Mouse (Mus musculus) MEL (cell line): ENCODE measurements at regions not wholly inside any gene's neighbourhood (a gene's known extent, or its start where the extent isn't known, plus 50 kb on each side); places are given as distances from the start of the nearest gene placed in this dataset.

ENCODE experiments used
- DNase-seq: peaks from one replicate; pipeline ENCODE4 v3.0.0; 2011; ENCODE audit warnings: low read depth, low spot score
- H3K27ac ChIP-seq: 2 replicates; pipeline ENCODE4 v1.5.1; 2012; ENCODE audit warnings: low read depth, mild to moderate bottlenecking, control low read depth, low read length, moderate library complexity; ENCODE audit not compliant: control insufficient read depth
- H3K27me3 ChIP-seq, 2 experiments: fragments of 150-350 bp in 1 of 2; sonication (generic) in 1 of 2; 2 replicates each; pipeline ENCODE4 v1.6.1; 2012; ENCODE audit warnings: low read length in 2 of 2, mild to moderate bottlenecking in 2 of 2, improper control_type of control experiment in 1 of 2, moderate library complexity in 1 of 2; ENCODE audit not compliant: insufficient read depth in 2 of 2, control insufficient read depth in 1 of 2
- H3K36me3 ChIP-seq, 2 experiments: 2 replicates each; pipeline ENCODE4 v1.6.1; 2012 to 2014; ENCODE audit warnings: low read length in 2 of 2, improper control_type of control experiment in 1 of 2, inconsistent platforms in 1 of 2, mild to moderate bottlenecking in 1 of 2; ENCODE audit not compliant: insufficient read depth in 2 of 2, control insufficient read depth in 1 of 2
- H3K4me1 ChIP-seq, 2 experiments: fragments of 150-350 bp in 1 of 2; sonication (generic) in 1 of 2; 2 replicates each; pipeline ENCODE4 v1.6.1; 2012; ENCODE audit warnings: low read length in 2 of 2, improper control_type of control experiment in 1 of 2, mild to moderate bottlenecking in 1 of 2; ENCODE audit not compliant: insufficient read depth in 2 of 2, control insufficient read depth in 1 of 2
- H3K4me3 ChIP-seq, 2 experiments: fragments of 150-350 bp in 1 of 2; sonication (generic) in 1 of 2; 2 replicates each; pipeline ENCODE4 v1.5.1; 2012; ENCODE audit warnings: low read depth in 2 of 2, low read length in 2 of 2, mild to moderate bottlenecking in 2 of 2, moderate library complexity in 2 of 2, control low read depth in 1 of 2, improper control_type of control experiment in 1 of 2; ENCODE audit not compliant: control insufficient read depth in 1 of 2, insufficient read depth in 1 of 2
- H3K79me2 ChIP-seq: 2 replicates; pipeline ENCODE4 v1.6.1; 2012; ENCODE audit warnings: mild to moderate bottlenecking, low read length, moderate library complexity; ENCODE audit not compliant: control insufficient read depth, poor library complexity, insufficient read depth
- H3K9ac ChIP-seq: 2 replicates; pipeline ENCODE4 v1.6.1; 2012; ENCODE audit warnings: low read depth, mild to moderate bottlenecking, control low read depth, low read length, moderate library complexity; ENCODE audit not compliant: control insufficient read depth, poor library complexity, severe bottlenecking
- H3K9me3 ChIP-seq: fragments of 150-350 bp; sonication (generic); replicated peaks from 2 replicates; pipeline ENCODE4 v1.6.1; 2012; ENCODE audit warnings: mild to moderate bottlenecking, low read length, improper control_type of control experiment, moderate library complexity; ENCODE audit not compliant: insufficient read depth
- BHLHE40 ChIP-seq: IDR thresholded peaks from 2 replicates; pipeline ENCODE4 v1.6.1; 2012; ENCODE audit warnings: low read depth, mild to moderate bottlenecking, inconsistent platforms, low read length, improper control_type of control experiment, borderline replicate concordance
- CHD1 ChIP-seq: IDR thresholded peaks from 2 replicates; pipeline ENCODE4 v1.6.1; 2012; ENCODE audit warnings: low read depth, mild to moderate bottlenecking, inconsistent platforms, low read length, improper control_type of control experiment
- ELF1 ChIP-seq: IDR thresholded peaks from 2 replicates; pipeline ENCODE4 v1.6.1; 2014; ENCODE audit warnings: low read depth, mild to moderate bottlenecking, inconsistent platforms, low read length, improper control_type of control experiment, moderate library complexity
- EP300 ChIP-seq, 2 experiments: IDR thresholded peaks; 2 replicates each; pipeline ENCODE4 v1.6.1; 2011; ENCODE audit warnings: improper control_type of control experiment in 2 of 2, low read length in 2 of 2, low read depth in 1 of 2, mild to moderate bottlenecking in 1 of 2
- GATA1 ChIP-seq: IDR thresholded peaks from 2 replicates; pipeline ENCODE4 v1.6.1; 2011; ENCODE audit warnings: low read depth, low read length, improper control_type of control experiment
- HCFC1 ChIP-seq: IDR thresholded peaks from 2 replicates; pipeline ENCODE4 v1.6.1; 2012; ENCODE audit warnings: low read depth, mild to moderate bottlenecking, inconsistent platforms, low read length, improper control_type of control experiment, moderate library complexity
- MAZ ChIP-seq: IDR thresholded peaks from 2 replicates; pipeline ENCODE4 v1.6.1; 2012; ENCODE audit warnings: low read depth, mild to moderate bottlenecking, inconsistent platforms, low read length, improper control_type of control experiment
- MXI1 ChIP-seq: IDR thresholded peaks from 2 replicates; pipeline ENCODE4 v1.6.1; 2011; ENCODE audit warnings: mild to moderate bottlenecking, low read depth, low read length, improper control_type of control experiment
- NRF1 ChIP-seq: IDR thresholded peaks from 2 replicates; pipeline ENCODE4 v1.6.1; 2014; ENCODE audit warnings: low read depth, mild to moderate bottlenecking, inconsistent platforms, low read length, improper control_type of control experiment, moderate library complexity; ENCODE audit not compliant: poor library complexity, insufficient read depth, severe bottlenecking
- POLR2AphosphoS2 ChIP-seq: IDR thresholded peaks from 2 replicates; pipeline ENCODE4 v1.6.1; 2011; ENCODE audit warnings: low read length, improper control_type of control experiment
- POLR2AphosphoS5 ChIP-seq: IDR thresholded peaks from 2 replicates; pipeline ENCODE4 v1.6.1; 2012; ENCODE audit warnings: low read depth, borderline replicate concordance, mild to moderate bottlenecking, inconsistent platforms, low read length, moderate library complexity, mixed read lengths
- RAD21 ChIP-seq: IDR thresholded peaks from 2 replicates; pipeline ENCODE4 v1.6.1; 2011; ENCODE audit warnings: mild to moderate bottlenecking, low read depth, low read length, improper control_type of control experiment
- RCOR1 ChIP-seq: IDR thresholded peaks from 2 replicates; pipeline ENCODE4 v1.6.1; 2012; ENCODE audit warnings: low read depth, mild to moderate bottlenecking, inconsistent platforms, low read length, improper control_type of control experiment
- SIN3A ChIP-seq: IDR thresholded peaks from 2 replicates; pipeline ENCODE4 v1.6.1; 2012; ENCODE audit warnings: low read length, improper control_type of control experiment, inconsistent platforms
- TAL1 ChIP-seq: IDR thresholded peaks from 2 replicates; pipeline ENCODE4 v1.6.1; 2012; ENCODE audit warnings: mild to moderate bottlenecking, inconsistent platforms, low read length, moderate library complexity, mixed read lengths
- TBP ChIP-seq: IDR thresholded peaks from 2 replicates; pipeline ENCODE4 v1.8.0; 2011; ENCODE audit warnings: low read depth, low read length, improper control_type of control experiment
- TCF12 ChIP-seq: IDR thresholded peaks from 2 replicates; pipeline ENCODE4 v1.6.1; 2014; ENCODE audit warnings: low read depth, mild to moderate bottlenecking, inconsistent platforms, low read length, improper control_type of control experiment, moderate library complexity
- UBTF ChIP-seq: IDR thresholded peaks from 2 replicates; pipeline ENCODE4 v1.6.1; 2012; ENCODE audit warnings: low read depth, mild to moderate bottlenecking, inconsistent platforms, low read length, improper control_type of control experiment, moderate library complexity, borderline replicate concordance; ENCODE audit not compliant: insufficient read depth
- USF1 ChIP-seq: IDR thresholded peaks from 2 replicates; pipeline ENCODE4 v1.6.1; 2014; ENCODE audit warnings: low read depth, mild to moderate bottlenecking, inconsistent platforms, low read length, improper control_type of control experiment, moderate library complexity
- USF2 ChIP-seq, 2 experiments: IDR thresholded peaks; 2 replicates each; pipeline ENCODE4 v1.6.1; 2011 to 2012; ENCODE audit warnings: improper control_type of control experiment in 2 of 2, low read length in 2 of 2, borderline replicate concordance in 1 of 2, inconsistent platforms in 1 of 2, low read depth in 1 of 2, mild to moderate bottlenecking in 1 of 2; ENCODE audit not compliant: insufficient read depth in 1 of 2
- ZC3H11A ChIP-seq: IDR thresholded peaks from 2 replicates; pipeline ENCODE4 v1.6.1; 2012; ENCODE audit warnings: low read depth, mild to moderate bottlenecking, inconsistent platforms, low read length, improper control_type of control experiment

GRCm38 (mm10) chr6:98833922-98834321 is 491.4 kb upstream of the Gm765 start (continued):
- TF ChIP-seq MXI1: no peak
- TF ChIP-seq RCOR1: peak; percentile 84
- peak; percentile 96 for TF ChIP-seq GATA1
- TF ChIP-seq, all 39 proteins: peak for 10

GRCm38 (mm10) chr6:98830191-98830590 is 487.6 kb upstream of the Gm765 start:
- H3K9ac ChIP-seq: no peak overlapping the region
- DNase-seq: no peak
- no peak overlapping the region for H3K27ac ChIP-seq
- H3K27me3 ChIP-seq: no peaks in the 10 kb centered on the region
- no peaks in the 10 kb centered on the region for H3K79me2 ChIP-seq
- H3K4me1 ChIP-seq: peaks cover 0 to 4% of the 10 kb centered on the region in 2 experiments; a peak in 2 of 4 replicates
- no peak for TF ChIP-seq BHLHE40
- TF ChIP-seq USF2 (IDR thresholded peaks at IDR 0.05; ENCODE audit: borderline replicate concordance in 1 of 2, insufficient read depth in 1 of 2, low read depth in 1 of 2, low read length in 2 of 2): no peak
- no peak for TF ChIP-seq UBTF
- no peak for TF ChIP-seq ELF1
- TF ChIP-seq POLR2AphosphoS5: no peak
- TF ChIP-seq POLR2AphosphoS2: no peak
- TF ChIP-seq USF1: no peak
- no peak for TF ChIP-seq CHD1
- no peak for TF ChIP-seq HCFC1
- TF ChIP-seq TAL1: no peak
- no peak for TF ChIP-seq EP300 (IDR thresholded peaks at IDR 0.05; ENCODE audit: low read depth in 1 of 2, low read length in 2 of 2)
- no peak for TF ChIP-seq RAD21
- TF ChIP-seq TBP: no peak
- no peak for TF ChIP-seq TCF12
- no peak for TF ChIP-seq SIN3A
- no peak for TF ChIP-seq MAZ
- TF ChIP-seq ZC3H11A: no peak
- no peak for TF ChIP-seq NRF1
- H3K9me3 ChIP-seq: no peaks in the 10 kb centered on the region
- no peak overlapping the region for H3K4me3 ChIP-seq
- H3K36me3 ChIP-seq: peaks cover 0 to 6% of the 10 kb centered on the region in 2 experiments; a peak in 1 of 4 replicates
